Mouse (Mus musculus) lung, adult 2 months (tissue): Measurements from ENCODE around the gene Aldh3a2.

Experiments
- CTCF ChIP-seq: fragments of 200-500 bp; IDR thresholded peaks from 2 replicates; pipeline ENCODE4 v1.5.1; 2011; ENCODE audit warnings: mild to moderate bottlenecking, low read length, control low read depth; ENCODE audit not compliant: insufficient read depth
- POLR2A ChIP-seq: fragments of 200-500 bp; IDR thresholded peaks from 2 replicates; pipeline ENCODE4 v1.6.1; 2011; ENCODE audit warnings: low read depth, mild to moderate bottlenecking, control low read depth, low read length, borderline replicate concordance; ENCODE audit errors: extremely low read depth

- no peak for TF ChIP-seq POLR2A
- no peak for TF ChIP-seq CTCF
Observed at GRCm38 (mm10) chr11:61262516-61262915, 4.7 kb downstream of the Aldh3a2 start.
